In genomic region chr4:123588353-123589301, GRCm38 (mm10) we compare ENCODE assay signal across 8 mouse cellular contexts.
DNase-seq lines count a peak whose midpoint lies in the region; ATAC-seq and TF ChIP-seq lines count a peak whose summit lies in the region.

No protein-coding gene starts in this region.

- H3K4me3 ChIP-seq in midbrain, embryonic 10.5 days, result no peak overlapping the region
- H3K4me3 ChIP-seq in midbrain, embryonic 14.5 days (replicated peaks; ENCODE audit: low read depth, low read length), result no peak overlapping the region
- H3K4me3 ChIP-seq in heart, embryonic 11.5 days (ENCODE audit: low read depth, low read length), result no peak overlapping the region
- no peak overlapping the region for H3K4me3 ChIP-seq in olfactory bulb, adult 2 months (ENCODE audit: insufficient read depth, low read depth, low read length)

- H3K4me1 ChIP-seq in midbrain, embryonic 10.5 days, result peaks cover 54% of the 10 kb centered on the region
- peaks cover 25% of the 10 kb centered on the region for H3K4me1 ChIP-seq in midbrain, embryonic 14.5 days (ENCODE audit: control insufficient read depth, insufficient read depth, low read length)
- peaks cover 41% of the 10 kb centered on the region for H3K4me1 ChIP-seq in heart, embryonic 11.5 days (ENCODE audit: control insufficient read depth, insufficient read depth, low read length)
- H3K4me1 ChIP-seq in olfactory bulb, adult 2 months (ENCODE audit: control insufficient read depth, insufficient read depth, low read length), result peaks cover 18% of the 10 kb centered on the region

- TF ChIP-seq POLR2A in olfactory bulb, adult 2 months (IDR thresholded peaks at IDR 0.05; ENCODE audit: insufficient read depth, low read depth, low read length), result no peak

- H3K4me2 ChIP-seq in midbrain, embryonic 14.5 days (ENCODE audit: low read length), result no peak overlapping the region
- H3K4me2 ChIP-seq in heart, embryonic 11.5 days, result no peak overlapping the region

- peak; percentile 15 for DNase-seq in midbrain, embryonic 10.5 days (ENCODE audit: low spot score)
- no peak for DNase-seq in midbrain, embryonic 14.5 days
- peak; percentile 47 for DNase-seq in adrenal gland, postnatal 10 days
- peak; percentile 58 to 73 for DNase-seq in kidney, postnatal 25 days
- DNase-seq in ovary, postnatal 14 days (ENCODE audit: low spot score), result no peak

- H3K9me3 ChIP-seq in midbrain, embryonic 10.5 days (replicated peaks), result no peaks in the 10 kb centered on the region
- H3K9me3 ChIP-seq in midbrain, embryonic 14.5 days (ENCODE audit: control insufficient read depth, low read length), result no peaks in the 10 kb centered on the region
- H3K9me3 ChIP-seq in heart, embryonic 11.5 days (replicated peaks; ENCODE audit: control insufficient read depth, low read length), result no peaks in the 10 kb centered on the region

- no peaks in the 10 kb centered on the region for H3K27me3 ChIP-seq in midbrain, embryonic 10.5 days (ENCODE audit: low read depth, poor library complexity, severe bottlenecking)
- no peaks in the 10 kb centered on the region for H3K27me3 ChIP-seq in midbrain, embryonic 14.5 days (ENCODE audit: control insufficient read depth, insufficient read depth, low read length)
- H3K27me3 ChIP-seq in heart, embryonic 11.5 days (ENCODE audit: control insufficient read depth, insufficient read depth, low read length), result no peaks in the 10 kb centered on the region

- no peak for ATAC-seq in midbrain, embryonic 14.5 days (ENCODE audit: low FRiP score, low TSS enrichment)
- ATAC-seq in heart, embryonic 11.5 days (replicated peaks; ENCODE audit: insufficient number of reproducible peaks, low FRiP score, low TSS enrichment), result no peak; the same call in 1 of the 2 replicates
- no peak for ATAC-seq in megakaryocyte-erythroid progenitor cell, adult 5-6 weeks (replicated peaks; ENCODE audit: low FRiP score, low TSS enrichment, poor library complexity, severe bottlenecking)

- no peak overlapping the region for H3K27ac ChIP-seq in midbrain, embryonic 10.5 days (replicated peaks)
- H3K27ac ChIP-seq in midbrain, embryonic 14.5 days (replicated peaks; ENCODE audit: low read depth, low read length), result no peak overlapping the region
- H3K27ac ChIP-seq in heart, embryonic 11.5 days (ENCODE audit: low read depth, low read length), result peak overlapping the region; percentile 69
- H3K27ac ChIP-seq in olfactory bulb, adult 2 months (ENCODE audit: insufficient read depth, low read depth, low read length), result peak overlapping the region; percentile 46; the same call in 1 of the 2 replicates

- WGBS in midbrain, embryonic 10.5 days, result 34% methylated on average over 7 of the region's 7 CpGs
- WGBS in midbrain, embryonic 14.5 days, result 24% methylated on average over 7 of the region's 7 CpGs
- WGBS in heart, embryonic 11.5 days (ENCODE audit: insufficient replicate concordance), result 25% methylated on average over 7 of the region's 7 CpGs
- 32% methylated on average over 7 of the region's 7 CpGs for WGBS in olfactory bulb, adult 2 months

- no peaks in the 10 kb centered on the region for H3K36me3 ChIP-seq in midbrain, embryonic 10.5 days
- no peaks in the 10 kb centered on the region for H3K36me3 ChIP-seq in midbrain, embryonic 14.5 days (ENCODE audit: control insufficient read depth, insufficient read depth, low read length)
- no peaks in the 10 kb centered on the region for H3K36me3 ChIP-seq in heart, embryonic 11.5 days (ENCODE audit: control insufficient read depth, insufficient read depth, low read length)

- no peak for TF ChIP-seq CTCF in olfactory bulb, adult 2 months (IDR thresholded peaks at IDR 0.05; ENCODE audit: insufficient read depth, low read depth, low read length)

- H3K9ac ChIP-seq in midbrain, embryonic 14.5 days (replicated peaks; ENCODE audit: low read length), result no peak overlapping the region
- no peak overlapping the region for H3K9ac ChIP-seq in heart, embryonic 11.5 days (ENCODE audit: low read depth, low read length)

Comparison
In these comparisons a context has a peak if more than half of its experiments do, and no peak if none do; other contexts are left out.
1. DNase-seq: peak in midbrain, embryonic 10.5 days (single experiment), adrenal gland, postnatal 10 days (single experiment) and kidney, postnatal 25 days (2 of 2); none in midbrain, embryonic 14.5 days (single experiment) and ovary, postnatal 14 days (single experiment).
2. H3K27ac ChIP-seq: peak in heart, embryonic 11.5 days (single experiment) and olfactory bulb, adult 2 months (single experiment); none in midbrain, embryonic 10.5 days (single experiment) and midbrain, embryonic 14.5 days (single experiment).